Comparison of ENCODE assay signal across 15 mouse cellular contexts in the genomic region with DNA sequence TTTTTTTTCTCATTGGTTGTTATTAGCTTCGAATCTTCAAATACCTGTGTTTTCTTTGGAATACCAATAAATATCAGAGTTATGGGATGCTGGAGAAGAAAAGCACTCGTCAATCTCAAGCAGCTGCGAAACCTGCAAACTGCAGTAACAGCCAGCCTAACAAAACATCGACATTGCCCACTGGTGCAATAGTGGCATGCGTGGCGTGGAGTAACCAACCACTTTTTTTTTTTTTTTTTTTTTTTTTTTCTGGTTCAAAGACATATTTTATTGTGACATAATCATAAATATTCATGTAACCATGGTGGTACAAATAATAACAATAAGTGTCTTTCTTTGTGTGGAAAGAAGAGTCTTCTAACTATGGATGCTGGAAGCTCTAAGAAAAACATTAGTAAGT.
DNase-seq lines count a peak whose midpoint lies in the region; TF ChIP-seq lines count a peak whose summit lies in the region.
"Had no signal": no experiment of that assay in that cellular context is flagged by ENCODE, and none has a peak within 500 bp of the region (broad histone marks: within the 10 kb centered on the region; RNA-seq: fewer than 3 reads in every experiment).

No protein-coding gene starts in this region.

- DNase-seq in ES-E14 (ENCODE audit: low read depth, low spot score) = no peak
- no peak for DNase-seq in gastrocnemius, postnatal 25 days
- DNase-seq: adrenal gland, adult 2 months; adrenal gland, adult 8-10 months; adrenal gland, postnatal 10 days; adrenal gland, postnatal 14 days; adrenal gland, postnatal 25 days; adrenal gland, postnatal 36 days; B cell, adult 2 months; cerebellum, adult 11 months; cerebellum, adult 11-12 months; cerebellum, adult 18-20 months; cerebellum, adult 2 months; cerebellum, adult 8-10 months had no signal

- H3K27ac ChIP-seq in ES-E14 (ENCODE audit: insufficient read depth, low read depth, low read length, poor library complexity, severe bottlenecking) = no peak overlapping the region

- in situ Hi-C loops in ES-E14 (cut with MboI; ENCODE audit: low sequenced_read_pairs in 2 of 2, unreplicated experiment in 2 of 2) = no loop called here

- H3K9me3 ChIP-seq in ES-E14 (ENCODE audit: control insufficient read depth, insufficient read depth, low read depth, low read length) = no peaks in the 10 kb centered on the region

- no peaks in the 10 kb centered on the region for H3K36me3 ChIP-seq in ES-E14 (ENCODE audit: control insufficient read depth, insufficient read depth, low read length, poor library complexity, severe bottlenecking)
- H3K36me3 ChIP-seq: G1E had no signal

- H3K9ac ChIP-seq in ES-E14 (ENCODE audit: insufficient read depth, low read depth, low read length, poor library complexity, severe bottlenecking) = no peak overlapping the region

- no peak overlapping the region for H3K4me3 ChIP-seq in ES-E14 (ENCODE audit: insufficient read depth in 1 of 2, low read depth in 1 of 2, low read length in 2 of 2, poor library complexity in 1 of 2, severe bottlenecking in 1 of 2)

- H3K4me1 ChIP-seq in ES-E14 (ENCODE audit: control insufficient read depth in 2 of 2, insufficient read depth in 2 of 2, low read length in 2 of 2, poor library complexity in 1 of 2) = peaks cover 0 to 2% of the 10 kb centered on the region in 2 experiments; a peak in 1 of 4 replicates

TF ChIP-seq in ES-E14, 5 proteins besides CTCF, POLR2A, EP300 and RAD21:
- TF ChIP-seq ZNF384 (IDR thresholded peaks at IDR 0.05; ENCODE audit: low read depth, low read length) (peak; percentile 96), MAFK (IDR thresholded peaks at IDR 0.05; ENCODE audit: insufficient read depth, low read depth, low read length) (no peak)
